Comparison of ENCODE assay signal across 37 mouse cellular contexts in genomic region chr5:120870081-120870480, GRCm38 (mm10). TPM values are rescaled to one million over a fixed set of nuclear protein-coding genes. Genes with fewer than 3 reads are reported as not detected.
"Had no signal": no experiment of that assay in that cellular context is flagged by ENCODE, and none has a peak within 500 bp of the region (broad histone marks: within the 10 kb centered on the region; RNA-seq: fewer than 3 reads in every experiment).

No protein-coding gene starts in this region.

- H3K4me1 ChIP-seq: embryonic facial prominence, embryonic 10.5 days; embryonic facial prominence, embryonic 12.5 days; embryonic facial prominence, embryonic 13.5 days; embryonic facial prominence, embryonic 15.5 days; forebrain, embryonic 10.5 days; forebrain, embryonic 12.5 days; forebrain, embryonic 13.5 days; forebrain, embryonic 15.5 days had no signal

- ATAC-seq: forebrain, embryonic 13.5 days; forebrain, embryonic 14.5 days; forebrain, embryonic 15.5 days; forebrain, embryonic 16.5 days had no signal

- H3K27me3 ChIP-seq: embryonic facial prominence, embryonic 12.5 days; embryonic facial prominence, embryonic 13.5 days; embryonic facial prominence, embryonic 15.5 days; forebrain, embryonic 12.5 days; forebrain, embryonic 13.5 days; forebrain, embryonic 15.5 days had no signal

- H3K36me3 ChIP-seq: embryonic facial prominence, embryonic 10.5 days; embryonic facial prominence, embryonic 12.5 days; embryonic facial prominence, embryonic 13.5 days; embryonic facial prominence, embryonic 15.5 days; forebrain, embryonic 10.5 days; forebrain, embryonic 12.5 days; forebrain, embryonic 15.5 days had no signal

- DNase-seq: cerebellum, adult 2 months; cerebellum, adult 8-10 months; cerebellum, adult 9-10 months; cerebellum, adult 9-11 months; cerebellum, postnatal 10 days; cerebellum, postnatal 25 days; cerebellum, postnatal 36 days; embryo, embryonic 11 days; gastrocnemius, adult 2 months; gastrocnemius, postnatal 10 days; gastrocnemius, postnatal 14 days; gastrocnemius, postnatal 25 days; gastrocnemius, postnatal 36 days; heart, adult 18-20 months; heart, adult 2 months had no signal

- H3K4me2 ChIP-seq: embryonic facial prominence, embryonic 12.5 days; embryonic facial prominence, embryonic 13.5 days; embryonic facial prominence, embryonic 15.5 days; forebrain, embryonic 12.5 days; forebrain, embryonic 13.5 days; forebrain, embryonic 15.5 days had no signal

- H3K4me3 ChIP-seq: embryonic facial prominence, embryonic 10.5 days; embryonic facial prominence, embryonic 12.5 days; embryonic facial prominence, embryonic 13.5 days; embryonic facial prominence, embryonic 15.5 days; erythroblast, embryonic 14.5 days; forebrain, embryonic 10.5 days; forebrain, embryonic 12.5 days; forebrain, embryonic 13.5 days; forebrain, embryonic 15.5 days; gastrocnemius, adult 2 months; heart, adult 2 months had no signal

- H3K27ac ChIP-seq: embryonic facial prominence, embryonic 10.5 days; embryonic facial prominence, embryonic 12.5 days; embryonic facial prominence, embryonic 13.5 days; embryonic facial prominence, embryonic 15.5 days; forebrain, embryonic 10.5 days; forebrain, embryonic 12.5 days; forebrain, embryonic 13.5 days; forebrain, embryonic 15.5 days; gastrocnemius, adult 2 months; heart, adult 2 months had no signal

- H3K9me3 ChIP-seq: embryonic facial prominence, embryonic 10.5 days; embryonic facial prominence, embryonic 12.5 days; embryonic facial prominence, embryonic 13.5 days; embryonic facial prominence, embryonic 15.5 days; forebrain, embryonic 10.5 days; forebrain, embryonic 12.5 days; forebrain, embryonic 15.5 days had no signal

- H3K9ac ChIP-seq: embryonic facial prominence, embryonic 12.5 days; embryonic facial prominence, embryonic 13.5 days; embryonic facial prominence, embryonic 15.5 days; forebrain, embryonic 12.5 days; forebrain, embryonic 13.5 days; forebrain, embryonic 15.5 days had no signal

RNA-seq across cellular contexts. Expression of gene Oas1h, which starts 8.9 kb away (rescaled TPM):
- total RNA-seq: common myeloid progenitor, adult 5-6 weeks; gastrocnemius, adult 18-20 months; gastrocnemius, adult 2 months; gastrocnemius, adult 8-10 months; gastrocnemius, postnatal 10 days; gastrocnemius, postnatal 14 days; gastrocnemius, postnatal 25 days; gastrocnemius, postnatal 36 days; gastrocnemius, postnatal 4 days; granulocyte monocyte progenitor cell, adult 5-6 weeks; heart, adult 18-20 months; heart, adult 2 months; heart, adult 8-10 months had no signal
- polyA plus RNA-seq: cerebellum, adult 2 months; cortical plate, adult 2 months; embryonic facial prominence, embryonic 10.5 days; embryonic facial prominence, embryonic 11.5 days; embryonic facial prominence, embryonic 12.5 days; embryonic facial prominence, embryonic 13.5 days; embryonic facial prominence, embryonic 14.5 days; embryonic facial prominence, embryonic 15.5 days; erythroblast, embryonic 14.5 days; forebrain, embryonic 10.5 days; forebrain, embryonic 12.5 days; forebrain, embryonic 13.5 days; forebrain, embryonic 14.5 days; forebrain, embryonic 15.5 days; forebrain, embryonic 16.5 days; frontal cortex, adult 2 months; gonadal fat pad, adult 2 months; heart, adult 2 months had no signal

RNA-seq across cellular contexts. Expression of gene Oas1g, which starts 17.3 kb away (rescaled TPM):
- total RNA-seq: gastrocnemius, adult 18-20 months; gastrocnemius, adult 8-10 months; gastrocnemius, postnatal 10 days; gastrocnemius, postnatal 25 days; gastrocnemius, postnatal 4 days; heart, adult 18-20 months had no signal
- polyA plus RNA-seq: embryonic facial prominence, embryonic 10.5 days; embryonic facial prominence, embryonic 11.5 days; erythroblast, embryonic 14.5 days; forebrain, embryonic 10.5 days; forebrain, embryonic 12.5 days; forebrain, embryonic 14.5 days; forebrain, embryonic 16.5 days had no signal

RNA-seq across cellular contexts. Expression of gene Oas1f, which starts 22.9 kb away (rescaled TPM):
- total RNA-seq: common myeloid progenitor, adult 5-6 weeks; gastrocnemius, adult 18-20 months; gastrocnemius, adult 2 months; gastrocnemius, adult 8-10 months; gastrocnemius, postnatal 10 days; gastrocnemius, postnatal 14 days; gastrocnemius, postnatal 25 days; gastrocnemius, postnatal 36 days; gastrocnemius, postnatal 4 days; granulocyte monocyte progenitor cell, adult 5-6 weeks; heart, adult 18-20 months; heart, adult 2 months; heart, adult 8-10 months had no signal
- polyA plus RNA-seq: cerebellum, adult 2 months; cortical plate, adult 2 months; embryonic facial prominence, embryonic 10.5 days; embryonic facial prominence, embryonic 11.5 days; embryonic facial prominence, embryonic 12.5 days; embryonic facial prominence, embryonic 13.5 days; erythroblast, embryonic 14.5 days; forebrain, embryonic 10.5 days; forebrain, embryonic 12.5 days; forebrain, embryonic 13.5 days; forebrain, embryonic 14.5 days; forebrain, embryonic 15.5 days; forebrain, embryonic 16.5 days; frontal cortex, adult 2 months; gonadal fat pad, adult 2 months; heart, adult 2 months had no signal

RNA-seq across cellular contexts. Expression of gene Oas1a, which starts 37.2 kb away (rescaled TPM):
- total RNA-seq: gastrocnemius, adult 8-10 months; gastrocnemius, postnatal 10 days; gastrocnemius, postnatal 14 days had no signal
- polyA plus RNA-seq: erythroblast, embryonic 14.5 days had no signal

RNA-seq across cellular contexts. Expression of gene Oas1d, which starts 44.3 kb away (rescaled TPM):
- total RNA-seq: common myeloid progenitor, adult 5-6 weeks; gastrocnemius, adult 18-20 months; gastrocnemius, adult 2 months; gastrocnemius, adult 8-10 months; gastrocnemius, postnatal 10 days; gastrocnemius, postnatal 14 days; gastrocnemius, postnatal 25 days; gastrocnemius, postnatal 36 days; gastrocnemius, postnatal 4 days; granulocyte monocyte progenitor cell, adult 5-6 weeks; heart, adult 18-20 months; heart, adult 2 months; heart, adult 8-10 months had no signal
- polyA plus RNA-seq: cerebellum, adult 2 months; cortical plate, adult 2 months; embryonic facial prominence, embryonic 10.5 days; embryonic facial prominence, embryonic 11.5 days; embryonic facial prominence, embryonic 12.5 days; embryonic facial prominence, embryonic 13.5 days; embryonic facial prominence, embryonic 14.5 days; embryonic facial prominence, embryonic 15.5 days; erythroblast, embryonic 14.5 days; forebrain, embryonic 10.5 days; forebrain, embryonic 12.5 days; forebrain, embryonic 13.5 days; forebrain, embryonic 15.5 days; forebrain, embryonic 16.5 days; gonadal fat pad, adult 2 months; heart, adult 2 months had no signal
